Mouse (Mus musculus) forebrain, embryonic 11.5 days (tissue): ENCODE results near the gene E130114P18Rik. TPM values are rescaled to one million over a fixed set of nuclear protein-coding genes. Genes with fewer than 3 reads are reported as not detected.

Experiments used
- ATAC-seq: fragments of 200-750 bp; cut with Nextera tagmentation; replicated peaks from 2 replicates; pipeline ENCODE4 v1.8.0; 2017; ENCODE audit warnings: moderate TSS enrichment; ENCODE audit not compliant: low FRiP score
- DNase-seq: peaks from one replicate; pipeline ENCODE4 v3.0.0-alpha.2; 2017; ENCODE audit warnings: low spot score
- H3K27ac ChIP-seq: fragments of 300-500 bp; sonication (generic); 2 replicates; pipeline ENCODE4 v1.5.1; 2014; ENCODE audit warnings: low read depth, low read length
- H3K27me3 ChIP-seq: fragments of 300-500 bp; sonication (generic); 2 replicates; pipeline ENCODE4 v1.6.1; 2014; ENCODE audit warnings: mild to moderate bottlenecking, low read length, mixed read lengths; ENCODE audit not compliant: control insufficient read depth, insufficient read depth
- H3K36me3 ChIP-seq: fragments of 300-500 bp; sonication (generic); 2 replicates; pipeline ENCODE4 v1.6.1; 2014; ENCODE audit warnings: mild to moderate bottlenecking, low read length, moderate library complexity, mixed read lengths; ENCODE audit not compliant: control insufficient read depth, insufficient read depth
- H3K4me1 ChIP-seq: fragments of 300-500 bp; sonication (generic); replicated peaks from 2 replicates; pipeline ENCODE4 v1.6.1; 2014; ENCODE audit warnings: low read length, mixed read lengths; ENCODE audit not compliant: control insufficient read depth, insufficient read depth
- H3K4me2 ChIP-seq: fragments of 300-500 bp; sonication (generic); 2 replicates; pipeline ENCODE4 v1.6.1; 2014; ENCODE audit warnings: low read depth, mild to moderate bottlenecking, low read length, moderate library complexity, mixed read lengths; ENCODE audit not compliant: severe bottlenecking
- H3K4me3 ChIP-seq: fragments of 300-500 bp; sonication (generic); 2 replicates; pipeline ENCODE4 v1.5.1; 2014; ENCODE audit warnings: low read depth, low read length
- H3K9ac ChIP-seq: fragments of 300-500 bp; sonication (generic); 2 replicates; pipeline ENCODE4 v1.6.1; 2014; ENCODE audit warnings: low read length
- H3K9me3 ChIP-seq: fragments of 300-500 bp; sonication (generic); 2 replicates; pipeline ENCODE4 v1.6.1; 2016; ENCODE audit warnings: low read length, mixed read lengths; ENCODE audit not compliant: control insufficient read depth
- WGBS: fragments of 180-500 bp; shearing (Covaris S2); extraction: QIAGEN DNeasy Blood & Tissue Kit; methylation state at CpG from one replicate; pipeline ENCODE4 v1.1.7; 2014; 5-methylcytosine and 5-hydroxymethylcytosine counted together
- polyA plus RNA-seq: library from polyadenylated mRNA; unstranded; fragments of >200 nt; fragmentation: Nextera tagmentation; extraction: Ambion mirVana; gene quantifications from 2 replicates; pipeline ENCODE4 v1.2.1, GENCODE M21; 2014

Gene E130114P18Rik
- polyA plus RNA-seq, 1 experiment from 2014 or later: 45.7 TPM

DNA sequence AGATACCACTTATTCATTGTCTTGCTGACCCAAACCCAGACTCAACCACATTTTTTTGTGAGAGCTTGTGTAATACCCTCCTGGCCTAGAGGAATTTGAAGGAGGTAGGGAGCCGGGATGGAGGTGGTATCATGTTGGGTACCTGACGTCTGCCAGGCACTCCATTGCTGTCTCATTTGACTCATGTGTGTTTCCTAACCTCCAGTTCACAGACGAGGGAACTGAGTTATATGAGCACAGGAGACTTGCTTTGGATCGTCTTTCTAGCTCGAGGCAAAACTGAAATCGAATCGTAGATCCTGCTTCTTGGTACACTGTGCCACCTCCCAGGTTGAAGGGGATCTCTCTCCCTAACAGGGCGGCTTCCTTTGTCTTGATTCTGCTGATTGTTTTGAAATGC, 41.2 kb upstream of the E130114P18Rik start:
- Histone ChIP-seq H3K4me1 (no peaks in the 10 kb centered on the region), H3K9me3 (no peaks in the 10 kb centered on the region), H3K36me3 (no peaks in the 10 kb centered on the region), H3K4me2 (no peak overlapping the region), H3K4me3 (no peak overlapping the region), H3K27me3 (no peaks in the 10 kb centered on the region), H3K9ac (no peak overlapping the region), H3K27ac (no peak overlapping the region)
- DNase-seq (no peak), ATAC-seq (no peak)
- WGBS: 83% methylated on average over 8 of the region's 8 CpGs

- H3K36me3 ChIP-seq: no peaks in the 10 kb centered on the region
These were observed 40.6 kb upstream of the E130114P18Rik start for GRCm38 (mm10) chr4:97818498-97818897.

DNA sequence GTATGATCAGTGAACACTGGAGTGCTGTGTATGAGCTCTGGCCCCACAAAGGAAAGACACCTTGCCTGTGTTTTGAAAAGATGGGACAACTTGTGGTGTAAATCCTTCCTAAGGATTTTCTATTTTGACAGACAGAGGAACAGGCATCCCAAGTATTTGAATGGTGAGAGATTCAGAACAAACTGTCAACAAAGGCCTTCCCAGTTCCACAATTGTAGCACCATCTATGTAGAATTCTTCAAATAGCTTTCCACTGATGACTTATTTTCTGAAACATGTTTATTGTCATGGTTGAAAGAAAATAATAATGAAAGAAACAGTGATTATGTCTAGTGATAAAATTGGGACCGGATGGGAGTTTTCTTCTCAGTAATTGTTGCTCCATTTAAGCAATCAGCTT, 39.9 kb upstream of the E130114P18Rik start:
- 90% methylated on average over 1 of the region's 1 CpGs for WGBS
- no peak for DNase-seq
- H3K9ac ChIP-seq: no peak overlapping the region

More at GRCm38 (mm10) chr4:97818498-97818897, 40.6 kb upstream of the E130114P18Rik start:
- whole genome bisulfite sequencing: 80% methylated on average over 3 of the region's 3 CpGs
- no peak overlapping the region for H3K9ac ChIP-seq
- H3K4me2 ChIP-seq: no peak overlapping the region
- no peaks in the 10 kb centered on the region for H3K9me3 ChIP-seq
- H3K4me1 ChIP-seq: no peaks in the 10 kb centered on the region
- H3K27me3 ChIP-seq: no peaks in the 10 kb centered on the region
- no peak for ATAC-seq
- no peak overlapping the region for H3K4me3 ChIP-seq
- DNase-seq: no peak
- no peak overlapping the region for H3K27ac ChIP-seq

DNA sequence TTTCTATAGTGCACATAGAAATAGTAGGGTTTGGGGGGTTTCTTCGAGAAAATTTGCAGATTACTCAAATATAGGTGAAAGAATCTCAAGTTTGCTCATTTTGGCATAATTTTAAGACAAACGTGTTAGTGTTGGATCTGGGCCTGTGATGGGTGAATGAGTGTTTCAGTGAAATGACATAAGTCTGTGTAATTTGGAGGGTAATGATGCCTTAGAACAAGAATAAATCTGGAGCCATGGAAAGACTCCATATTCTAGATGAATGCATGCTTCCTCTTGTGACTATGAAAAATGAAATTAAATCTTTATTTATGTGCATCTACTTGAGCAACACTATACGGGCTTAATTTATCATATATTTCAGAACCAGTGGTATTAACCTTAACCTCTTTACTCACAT, 38.9 kb upstream of the E130114P18Rik start:
- no peak for DNase-seq
- no peak for ATAC-seq
- Histone ChIP-seq H3K9me3 (no peaks in the 10 kb centered on the region), H3K9ac (no peak overlapping the region), H3K27ac (no peak overlapping the region), H3K4me3 (no peak overlapping the region), H3K27me3 (no peaks in the 10 kb centered on the region), H3K4me2 (no peak overlapping the region), H3K4me1 (no peaks in the 10 kb centered on the region), H3K36me3 (no peaks in the 10 kb centered on the region)
- WGBS: 91% methylated on average over 3 of the region's 3 CpGs

More for the DNA sequence above, 39.9 kb upstream of the E130114P18Rik start:
- ATAC-seq: no peak
- Histone ChIP-seq H3K9me3 (no peaks in the 10 kb centered on the region), H3K27me3 (no peaks in the 10 kb centered on the region), H3K27ac (no peak overlapping the region), H3K4me2 (no peak overlapping the region), H3K4me3 (no peak overlapping the region), H3K4me1 (no peaks in the 10 kb centered on the region), H3K36me3 (no peaks in the 10 kb centered on the region)

DNA sequence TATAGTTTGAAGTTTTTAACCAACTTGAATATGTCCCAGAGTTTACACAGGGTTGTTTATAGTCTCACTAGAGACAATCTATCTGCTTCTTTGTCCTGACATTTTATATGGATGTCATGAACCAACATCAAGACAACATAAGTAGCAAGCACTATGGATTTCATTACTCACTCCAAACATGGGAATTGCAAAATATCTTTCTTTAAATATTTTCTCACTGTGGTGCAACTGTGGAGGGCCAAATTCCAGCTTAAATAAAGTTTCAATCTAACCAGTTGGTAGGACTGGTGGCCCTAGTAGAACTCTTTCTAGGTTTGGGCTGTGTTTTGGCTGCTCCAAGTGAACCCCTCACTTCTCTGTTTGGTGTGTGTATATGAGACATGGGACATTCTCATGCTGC, 38.1 kb upstream of the E130114P18Rik start:
- no peak overlapping the region for H3K4me2 ChIP-seq
- no peak overlapping the region for H3K9ac ChIP-seq
- ATAC-seq (no peak), DNase-seq (no peak)
- no peaks in the 10 kb centered on the region for H3K27me3 ChIP-seq
- no peaks in the 10 kb centered on the region for H3K4me1 ChIP-seq
- no peaks in the 10 kb centered on the region for H3K9me3 ChIP-seq
- no peak overlapping the region for H3K27ac ChIP-seq
- H3K4me3 ChIP-seq: no peak overlapping the region
- H3K36me3 ChIP-seq: no peaks in the 10 kb centered on the region

- H3K4me1 ChIP-seq: 0 out of 2 replicates have a peak, but pooled peaks cover 3% of the 10 kb centered on the region
- 92% methylated on average over 7 of the region's 7 CpGs for WGBS
- H3K4me2 ChIP-seq: no peak overlapping the region
- H3K27me3 ChIP-seq: no peaks in the 10 kb centered on the region
- H3K9me3 ChIP-seq: no peaks in the 10 kb centered on the region
- no peak for DNase-seq
- H3K9ac ChIP-seq: no peak overlapping the region
- no peak overlapping the region for H3K4me3 ChIP-seq
- ATAC-seq: no peak
- H3K36me3 ChIP-seq: no peaks in the 10 kb centered on the region
- no peak overlapping the region for H3K27ac ChIP-seq
These were observed 36.6 kb upstream of the E130114P18Rik start for GRCm38 (mm10) chr4:97814515-97814914.

DNA sequence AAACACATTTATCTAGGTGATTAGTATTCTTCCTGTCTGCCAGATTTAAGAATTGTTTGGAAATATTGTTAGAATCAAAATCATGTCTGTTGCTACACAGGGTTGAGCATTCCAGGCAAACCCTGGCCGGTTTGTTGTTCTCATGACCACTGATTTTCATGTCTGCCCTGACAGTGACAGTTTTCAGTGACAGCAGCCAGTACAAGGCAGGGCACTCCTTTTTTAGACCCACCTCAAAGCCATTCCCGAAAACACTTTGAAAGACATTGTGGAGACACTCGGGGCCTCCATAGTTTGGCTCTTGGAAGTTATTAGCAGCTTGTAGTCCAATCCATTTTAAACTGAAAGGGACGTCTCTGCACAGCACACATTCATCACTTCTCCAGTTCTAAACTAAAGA, 36.1 kb upstream of the E130114P18Rik start:
- H3K9ac ChIP-seq: no peak overlapping the region
- WGBS: 85% methylated on average over 4 of the region's 4 CpGs
- DNase-seq (no peak), ATAC-seq (no peak)
- H3K9me3 ChIP-seq: no peaks in the 10 kb centered on the region
- H3K27me3 ChIP-seq: no peaks in the 10 kb centered on the region
- 0 out of 2 replicates have a peak, but pooled peaks cover 3% of the 10 kb centered on the region for H3K4me1 ChIP-seq
- no peak overlapping the region for H3K27ac ChIP-seq
- H3K36me3 ChIP-seq: no peaks in the 10 kb centered on the region
- no peak overlapping the region for H3K4me3 ChIP-seq
- no peak overlapping the region for H3K4me2 ChIP-seq

GRCm38 (mm10) chr4:97813035-97813434, 35.2 kb upstream of the E130114P18Rik start:
- Histone ChIP-seq H3K4me3 (no peak overlapping the region), H3K9me3 (no peaks in the 10 kb centered on the region), H3K27me3 (no peaks in the 10 kb centered on the region), H3K9ac (no peak overlapping the region), H3K36me3 (no peaks in the 10 kb centered on the region), H3K4me2 (no peak overlapping the region), H3K27ac (no peak overlapping the region), H3K4me1 (0 out of 2 replicates have a peak, but pooled peaks cover 3% of the 10 kb centered on the region)
- WGBS: 87% methylated on average over 5 of the region's 5 CpGs
- ATAC-seq (no peak), DNase-seq (no peak)

DNA sequence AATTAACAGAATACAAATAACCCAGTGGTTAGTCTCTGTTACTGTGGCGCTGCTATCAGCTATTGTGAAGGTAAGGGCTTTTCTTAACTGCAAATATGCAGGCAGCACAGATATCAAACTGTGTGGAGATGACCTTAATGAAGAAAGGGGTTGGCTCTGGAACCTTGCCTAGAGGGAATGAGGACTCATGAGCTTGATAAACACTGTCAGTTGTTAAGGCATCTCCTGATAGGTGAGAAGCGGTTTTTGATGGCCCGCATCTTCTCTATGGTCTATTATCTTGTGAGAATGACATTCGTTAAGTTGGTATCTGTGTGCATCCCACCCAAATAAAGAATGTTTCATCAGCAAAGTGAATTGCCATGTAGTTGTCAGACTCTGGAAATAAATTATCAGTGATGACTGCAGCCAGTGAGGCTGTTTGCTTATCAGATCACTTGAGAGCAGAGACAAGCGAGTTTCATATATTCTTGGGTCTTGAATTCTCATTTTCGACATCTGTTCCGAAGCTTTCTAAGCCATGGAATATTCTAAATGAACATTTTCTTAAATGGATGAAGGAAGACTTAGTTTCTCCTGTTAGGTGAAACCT, 32.6 kb upstream of the E130114P18Rik start:
- DNase-seq (no peak), ATAC-seq (no peak)
- no peaks in the 10 kb centered on the region for H3K9me3 ChIP-seq
- H3K9ac ChIP-seq: no peak overlapping the region
- no peaks in the 10 kb centered on the region for H3K27me3 ChIP-seq
- H3K27ac ChIP-seq: no peak overlapping the region
- 83% methylated on average over 7 of the region's 7 CpGs for WGBS
- H3K4me3 ChIP-seq: no peak overlapping the region
- peaks cover 8% of the 10 kb centered on the region; the same call in 1 of the 2 replicates for H3K4me1 ChIP-seq
- no peak overlapping the region for H3K4me2 ChIP-seq
- H3K36me3 ChIP-seq: no peaks in the 10 kb centered on the region
